Mouse (Mus musculus): ENCODE measurements around the gene Cpeb2. TPM values are rescaled to one million over a fixed set of nuclear protein-coding genes. Genes with fewer than 3 reads are reported as not detected.

Gene Cpeb2
- polyA plus RNA-seq, 1 experiment from 2014 or later: 1.1 TPM

GRCm38 (mm10) chr5:43223359-43223758, 9.6 kb upstream of the Cpeb2 start:
- H3K9me3 ChIP-seq (ENCODE audit: control insufficient read depth, low read length): no peaks in the 10 kb centered on the region
- 74% methylated on average over 4 of the region's 4 CpGs for WGBS
- no peak for ATAC-seq (ENCODE audit: low FRiP score, low TSS enrichment)

DNA sequence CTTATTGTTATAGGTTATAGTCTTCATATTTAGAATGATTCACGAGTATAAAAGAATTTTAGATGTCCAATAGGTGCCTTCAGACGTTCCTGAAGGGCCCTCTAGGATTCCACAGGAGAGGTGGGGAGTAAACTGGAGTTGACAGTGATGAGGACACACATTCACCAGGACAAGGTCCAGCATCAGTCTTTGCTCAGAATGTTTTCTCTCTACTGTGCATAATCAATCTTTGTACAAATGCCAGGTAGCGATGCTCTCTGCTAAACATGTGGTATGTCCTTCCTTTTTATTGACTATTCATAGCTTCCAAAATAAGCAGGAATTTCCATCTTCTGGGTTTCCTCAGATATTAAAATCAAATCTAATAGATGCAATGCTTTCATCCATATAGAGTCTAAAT, 8.7 kb upstream of the Cpeb2 start:
- no peak overlapping the region for H3K4me2 ChIP-seq (replicated peaks; ENCODE audit: low read depth, low read length)
- no peak overlapping the region for H3K27ac ChIP-seq (ENCODE audit: low read depth, low read length)
- H3K9me3 ChIP-seq (ENCODE audit: control insufficient read depth, low read length): no peaks in the 10 kb centered on the region
- no peaks in the 10 kb centered on the region for H3K27me3 ChIP-seq (ENCODE audit: control insufficient read depth, insufficient read depth, low read length)
- no peaks in the 10 kb centered on the region for H3K36me3 ChIP-seq (ENCODE audit: control insufficient read depth, insufficient read depth, low read length)
- ATAC-seq (ENCODE audit: low FRiP score, low TSS enrichment): no peak
- H3K4me1 ChIP-seq (ENCODE audit: control insufficient read depth, insufficient read depth, low read length): no peaks in the 10 kb centered on the region
- WGBS: 72% methylated on average over 3 of the region's 3 CpGs
- no peak overlapping the region for H3K4me3 ChIP-seq (ENCODE audit: low read length)
- H3K9ac ChIP-seq (ENCODE audit: low read depth, low read length): no peak overlapping the region

More at GRCm38 (mm10) chr5:43223359-43223758, 9.6 kb upstream of the Cpeb2 start:
- H3K36me3 ChIP-seq (ENCODE audit: control insufficient read depth, insufficient read depth, low read length): no peaks in the 10 kb centered on the region
- H3K4me1 ChIP-seq (ENCODE audit: control insufficient read depth, insufficient read depth, low read length): no peaks in the 10 kb centered on the region
- H3K27me3 ChIP-seq (ENCODE audit: control insufficient read depth, insufficient read depth, low read length): no peaks in the 10 kb centered on the region
- H3K27ac ChIP-seq (ENCODE audit: low read depth, low read length): no peak overlapping the region
- no peak overlapping the region for H3K9ac ChIP-seq (ENCODE audit: low read depth, low read length)
- H3K4me3 ChIP-seq (ENCODE audit: low read length): no peak overlapping the region
- H3K4me2 ChIP-seq (replicated peaks; ENCODE audit: low read depth, low read length): no peak overlapping the region

DNA sequence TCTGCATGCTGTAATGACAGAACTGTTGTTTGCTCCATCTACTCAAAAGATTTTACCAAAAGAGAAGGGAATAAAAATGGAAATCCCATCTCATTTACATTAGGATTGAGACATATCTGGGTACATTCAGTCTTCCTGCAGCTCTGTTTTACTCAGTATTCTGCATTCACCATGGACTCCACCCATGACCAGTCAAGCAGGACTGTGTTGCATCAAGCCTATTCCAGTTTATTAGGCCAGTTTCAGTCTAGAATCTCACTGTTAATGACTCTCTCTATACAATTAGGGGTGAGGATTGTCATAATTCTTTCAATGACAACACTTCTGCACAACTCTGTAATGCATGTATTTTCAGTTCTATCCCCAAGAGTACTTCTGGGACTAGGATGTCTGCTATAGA, 6.8 kb upstream of the Cpeb2 start:
- Histone ChIP-seq H3K36me3 (ENCODE audit: control insufficient read depth, insufficient read depth, low read length) (no peaks in the 10 kb centered on the region), H3K9ac (ENCODE audit: low read depth, low read length) (no peak overlapping the region), H3K4me3 (ENCODE audit: low read length) (no peak overlapping the region), H3K27ac (ENCODE audit: low read depth, low read length) (no peak overlapping the region), H3K27me3 (ENCODE audit: control insufficient read depth, insufficient read depth, low read length) (peaks cover 4% of the 10 kb centered on the region; the same call in 1 of the 2 replicates), H3K9me3 (ENCODE audit: control insufficient read depth, low read length) (no peaks in the 10 kb centered on the region), H3K4me2 (replicated peaks; ENCODE audit: low read depth, low read length) (no peak overlapping the region), H3K4me1 (ENCODE audit: control insufficient read depth, insufficient read depth, low read length) (no peaks in the 10 kb centered on the region)
- no peak for ATAC-seq (ENCODE audit: low FRiP score, low TSS enrichment)

- Histone ChIP-seq H3K4me1 (ENCODE audit: control insufficient read depth, insufficient read depth, low read length) (no peaks in the 10 kb centered on the region), H3K9ac (ENCODE audit: low read depth, low read length) (no peak overlapping the region), H3K27me3 (ENCODE audit: control insufficient read depth, insufficient read depth, low read length) (peaks cover 7% of the 10 kb centered on the region; the same call in 1 of the 2 replicates), H3K36me3 (ENCODE audit: control insufficient read depth, insufficient read depth, low read length) (no peaks in the 10 kb centered on the region), H3K27ac (ENCODE audit: low read depth, low read length) (no peak overlapping the region), H3K4me3 (ENCODE audit: low read length) (no peak overlapping the region), H3K9me3 (ENCODE audit: control insufficient read depth, low read length) (no peaks in the 10 kb centered on the region), H3K4me2 (replicated peaks; ENCODE audit: low read depth, low read length) (no peak overlapping the region)
- WGBS: 81% methylated on average over 5 of the region's 5 CpGs
- no peak for ATAC-seq (ENCODE audit: low FRiP score, low TSS enrichment)
Measured at GRCm38 (mm10) chr5:43227607-43228006, 5.4 kb upstream of the Cpeb2 start.

DNA sequence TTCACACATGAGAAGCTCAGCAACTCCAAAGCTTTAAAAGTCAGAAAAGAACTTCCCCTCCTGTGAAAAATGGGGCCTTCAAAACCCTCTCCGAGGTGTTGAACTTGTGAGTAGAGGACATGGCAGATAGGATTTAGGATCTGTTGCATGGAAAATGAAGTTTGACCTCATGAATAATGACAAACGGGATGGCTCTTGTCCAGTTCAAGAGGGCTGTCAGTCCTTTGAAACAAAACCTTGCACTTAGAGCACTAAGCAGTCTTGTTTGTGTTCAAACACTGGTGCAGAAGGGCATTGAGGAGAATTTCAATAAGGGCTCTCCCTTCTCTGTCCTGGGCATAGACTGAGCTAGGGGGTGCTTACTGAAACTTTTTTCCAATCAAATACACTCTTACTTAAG, 1.9 kb upstream of the Cpeb2 start:
- no peaks in the 10 kb centered on the region for H3K4me1 ChIP-seq (ENCODE audit: control insufficient read depth, insufficient read depth, low read length)

GRCm38 (mm10) chr5:43232149-43232479, 856 bp upstream of the Cpeb2 start:
- Histone ChIP-seq H3K36me3 (ENCODE audit: control insufficient read depth, insufficient read depth, low read length) (no peaks in the 10 kb centered on the region), H3K9ac (ENCODE audit: low read depth, low read length) (peak overlapping the region; percentile 80; the same call in 1 of the 2 replicates), H3K4me2 (replicated peaks; ENCODE audit: low read depth, low read length) (peak overlapping the region; percentile 99), H3K9me3 (ENCODE audit: control insufficient read depth, low read length) (no peaks in the 10 kb centered on the region), H3K27ac (ENCODE audit: low read depth, low read length) (no peak overlapping the region), H3K4me1 (ENCODE audit: control insufficient read depth, insufficient read depth, low read length) (no peaks in the 10 kb centered on the region), H3K27me3 (ENCODE audit: control insufficient read depth, insufficient read depth, low read length) (peaks cover 17% of the 10 kb centered on the region), H3K4me3 (ENCODE audit: low read length) (peak overlapping the region; percentile 78)
- no peak for ATAC-seq (ENCODE audit: low FRiP score, low TSS enrichment)
- 2% methylated on average over 6 of the region's 6 CpGs for WGBS

More for the DNA sequence above, 1.9 kb upstream of the Cpeb2 start:
- no peak for ATAC-seq (ENCODE audit: low FRiP score, low TSS enrichment)
- Histone ChIP-seq H3K9ac (ENCODE audit: low read depth, low read length) (no peak overlapping the region), H3K27me3 (ENCODE audit: control insufficient read depth, insufficient read depth, low read length) (peaks cover 16% of the 10 kb centered on the region), H3K4me2 (replicated peaks; ENCODE audit: low read depth, low read length) (no peak overlapping the region), H3K27ac (ENCODE audit: low read depth, low read length) (no peak overlapping the region), H3K9me3 (ENCODE audit: control insufficient read depth, low read length) (no peaks in the 10 kb centered on the region), H3K36me3 (ENCODE audit: control insufficient read depth, insufficient read depth, low read length) (no peaks in the 10 kb centered on the region), H3K4me3 (ENCODE audit: low read length) (no peak overlapping the region)
- WGBS: 71% methylated on average over 2 of the region's 2 CpGs

DNA sequence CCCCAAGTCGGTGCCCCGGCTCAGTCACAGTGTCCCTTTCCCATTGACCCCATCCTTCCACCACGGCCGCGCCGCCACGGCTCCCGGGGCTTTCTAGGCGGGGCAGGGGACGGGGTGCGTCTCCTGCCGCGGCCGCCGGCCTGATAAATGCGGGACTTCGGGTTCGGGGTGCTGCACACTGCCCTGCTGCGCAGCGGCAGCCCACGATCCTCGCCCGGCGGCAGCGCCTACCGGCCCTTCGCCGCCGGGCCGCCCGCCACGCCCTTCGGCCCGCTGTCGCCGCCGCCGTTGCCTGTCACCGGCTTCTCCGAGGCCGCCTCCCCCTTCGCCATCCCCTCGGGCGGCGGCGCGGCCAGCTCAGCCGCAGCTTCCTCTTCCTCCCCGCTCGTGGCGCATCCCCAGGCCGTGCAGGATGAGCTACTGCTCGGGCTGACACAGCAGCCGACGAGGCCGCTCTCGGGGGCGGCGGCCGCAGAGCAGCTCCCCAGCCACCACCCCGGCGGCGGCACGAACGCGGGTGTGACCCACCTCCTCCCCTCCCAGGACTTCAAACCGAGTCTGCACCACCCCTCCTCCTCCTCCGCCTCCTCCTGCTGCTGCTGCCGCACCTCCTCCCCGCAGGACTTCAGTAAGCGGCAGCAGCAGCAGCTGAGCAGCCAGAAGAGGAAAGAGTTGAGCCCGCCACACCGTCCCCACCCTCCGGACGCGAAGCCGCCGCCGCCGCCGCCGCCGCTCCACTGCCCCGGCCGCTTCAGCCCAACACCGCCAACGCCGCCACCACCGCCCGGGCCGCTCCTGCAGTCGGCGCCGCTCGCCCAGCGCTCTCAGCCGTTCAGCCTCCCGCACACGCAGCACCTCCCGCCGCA, 579 bp downstream of the Cpeb2 start:
- H3K9me3 ChIP-seq (ENCODE audit: control insufficient read depth, low read length): no peaks in the 10 kb centered on the region
- no peaks in the 10 kb centered on the region for H3K36me3 ChIP-seq (ENCODE audit: control insufficient read depth, insufficient read depth, low read length)
- peaks cover 17% of the 10 kb centered on the region for H3K27me3 ChIP-seq (ENCODE audit: control insufficient read depth, insufficient read depth, low read length)
- peak overlapping the region; percentile 90 for H3K27ac ChIP-seq (ENCODE audit: low read depth, low read length)
- WGBS: under 1% methylated on average over 85 of the region's 101 CpGs
- H3K4me2 ChIP-seq (replicated peaks; ENCODE audit: low read depth, low read length): peak overlapping the region; percentile 99
- H3K4me1 ChIP-seq (ENCODE audit: control insufficient read depth, insufficient read depth, low read length): no peaks in the 10 kb centered on the region
- peak overlapping the region; percentile 78 for H3K4me3 ChIP-seq (ENCODE audit: low read length)
- peak; percentile 59 for ATAC-seq (ENCODE audit: low FRiP score, low TSS enrichment)
- H3K9ac ChIP-seq (ENCODE audit: low read depth, low read length): peak overlapping the region; percentile 80

- Histone ChIP-seq H3K4me2 (replicated peaks; ENCODE audit: low read depth, low read length) (peak overlapping the region; percentile 99), H3K9me3 (ENCODE audit: control insufficient read depth, low read length) (no peaks in the 10 kb centered on the region), H3K4me1 (ENCODE audit: control insufficient read depth, insufficient read depth, low read length) (no peaks in the 10 kb centered on the region), H3K9ac (ENCODE audit: low read depth, low read length) (peak overlapping the region; percentile 80), H3K27ac (ENCODE audit: low read depth, low read length) (peak overlapping the region; percentile 90), H3K36me3 (ENCODE audit: control insufficient read depth, insufficient read depth, low read length) (no peaks in the 10 kb centered on the region), H3K4me3 (ENCODE audit: low read length) (peak overlapping the region; percentile 78), H3K27me3 (ENCODE audit: control insufficient read depth, insufficient read depth, low read length) (peaks cover 17% of the 10 kb centered on the region)
- WGBS: under 1% methylated on average over 66 of the region's 113 CpGs
- ATAC-seq (ENCODE audit: low FRiP score, low TSS enrichment): peak; percentile 24; the same call in 1 of the 2 replicates
Measured at GRCm38 (mm10) chr5:43234321-43235185, 1.6 kb downstream of the Cpeb2 start.

Data from kidney, embryonic 14.5 days (tissue).